Mouse (Mus musculus) CD4-positive, CD25-positive, alpha-beta regulatory T cell, adult 2 months (primary cell): Measurements from ENCODE around the gene Ptbp3.

Experiments
- DNase-seq: peaks from one replicate; pipeline ENCODE4 v3.0.0-alpha.2; 2012; ENCODE audit warnings: low read depth, low spot score

The Ptbp3 gene

GRCm38 (mm10) chr4:59437990-59438854, 110.9 kb downstream of the Ptbp3 start, which contains the start of gene Susd1:
Gene Susd1 (minus strand): TSS chr4:59438633.
- peak; percentile 72 for DNase-seq

GRCm38 (mm10) chr4:59435951-59436350, 113.2 kb downstream of the Ptbp3 start:
- DNase-seq: no peak

- DNase-seq: no peak
Observed at GRCm38 (mm10) chr4:59434039-59434438, 115.1 kb downstream of the Ptbp3 start.

GRCm38 (mm10) chr4:59429128-59429527, 120.0 kb downstream of the Ptbp3 start:
- DNase-seq: no peak

- no peak for DNase-seq
Observed at GRCm38 (mm10) chr4:59426429-59426828, 122.7 kb downstream of the Ptbp3 start.

- no peak for DNase-seq
Observed at GRCm38 (mm10) chr4:59422808-59423207, 126.4 kb downstream of the Ptbp3 start.

- DNase-seq: no peak
Observed at GRCm38 (mm10) chr4:59422025-59422783, 127.0 kb downstream of the Ptbp3 start.
